Mouse (Mus musculus) liver, adult 2 months (tissue): Measurements from ENCODE around the gene Slc38a3.

Source experiments
- CTCF ChIP-seq: fragments of 200-500 bp; IDR thresholded peaks from 2 replicates; pipeline ENCODE4 v1.5.1; 2011; ENCODE audit warnings: low read depth, low read length, control low read depth
- POLR2A ChIP-seq: fragments of 200-500 bp; IDR thresholded peaks from 2 replicates; pipeline ENCODE4 v1.6.1; 2011; ENCODE audit warnings: low read length, control low read depth; ENCODE audit not compliant: insufficient read depth; ENCODE audit errors: extremely low read depth

DNA sequence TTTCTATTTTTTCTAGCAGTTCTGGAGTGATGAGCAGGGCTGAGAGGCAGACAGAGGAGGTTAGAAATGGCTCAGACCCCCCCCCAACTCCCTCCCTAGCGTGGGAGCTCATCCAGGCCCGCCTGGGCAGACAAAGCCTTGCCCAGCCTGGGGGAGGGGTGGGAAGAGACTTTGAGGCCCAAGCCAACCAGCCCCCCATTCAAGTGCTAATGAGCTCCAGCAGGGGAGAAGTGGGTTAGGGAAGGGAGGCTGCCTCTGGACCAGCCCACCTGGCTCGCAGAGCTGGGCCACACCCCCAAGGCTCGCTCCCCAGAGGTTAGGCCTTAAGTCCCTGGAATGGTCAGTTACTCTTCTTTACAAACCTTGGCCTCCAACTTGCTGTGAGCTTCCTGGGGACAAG, 38.8 kb downstream of the Slc38a3 start:
- TF ChIP-seq CTCF (no peak), POLR2A (no peak)
